Mouse (Mus musculus) G1E (cell line): ENCODE results near the gene Camta1. TPM values are rescaled to one million over a fixed set of nuclear protein-coding genes. Genes with fewer than 3 reads are reported as not detected.

Experiments
- ATAC-seq: 2 replicates; pipeline ENCODE4 v1.8.0; 2016; ENCODE audit warnings: mild to moderate bottlenecking; ENCODE audit not compliant: insufficient number of reproducible peaks, poor library complexity, low FRiP score, severe bottlenecking; ENCODE audit errors: extremely low read depth
- DNase-seq: peaks from one replicate; pipeline ENCODE4 v3.0.0; 2012; ENCODE audit warnings: low spot score
- H3K27me3 ChIP-seq: 2 replicates; pipeline ENCODE4 v1.6.1; 2012; ENCODE audit warnings: mild to moderate bottlenecking, low read length, inconsistent platforms; ENCODE audit not compliant: insufficient read depth
- H3K36me3 ChIP-seq: replicated peaks from 2 replicates; pipeline ENCODE3; 2012; ENCODE audit warnings: mild to moderate bottlenecking, inconsistent platforms
- H3K4me1 ChIP-seq: 2 replicates; pipeline ENCODE4 v1.6.1; 2012; ENCODE audit warnings: low read depth, low read length, inconsistent platforms, mixed read lengths; ENCODE audit not compliant: insufficient read depth
- H3K4me3 ChIP-seq: 2 replicates; pipeline ENCODE4 v1.5.1; 2012; ENCODE audit warnings: low read depth, mild to moderate bottlenecking, inconsistent platforms, low read length, moderate library complexity, mixed read lengths
- H3K9me3 ChIP-seq: replicated peaks from 2 replicates; pipeline ENCODE4 v1.6.1; 2012; ENCODE audit warnings: inconsistent platforms
- CTCF ChIP-seq: IDR thresholded peaks from 2 replicates; pipeline ENCODE4 v1.5.1; 2012; ENCODE audit warnings: low read depth, low read length, inconsistent platforms, mixed read lengths
- GATA1 ChIP-seq: IDR thresholded peaks from 2 replicates; pipeline ENCODE4 v1.6.1; 2012; ENCODE audit warnings: borderline replicate concordance, low read length, inconsistent platforms, mixed read lengths
- GATA2 ChIP-seq: IDR thresholded peaks from 2 replicates; pipeline ENCODE4 v1.6.1; 2012; ENCODE audit warnings: low read depth, low read length, inconsistent platforms, borderline replicate concordance
- POLR2AphosphoS5 ChIP-seq: IDR thresholded peaks from 2 replicates; pipeline ENCODE4 v1.6.1; 2012; ENCODE audit warnings: low read depth, low read length, inconsistent platforms; ENCODE audit not compliant: insufficient replicate concordance
- TAL1 ChIP-seq: conservative IDR thresholded peaks from 2 replicates; pipeline ENCODE4 v1.6.1; 2012; ENCODE audit warnings: low read depth, low read length, inconsistent platforms, mixed read lengths
- polyA plus RNA-seq: library from polyadenylated mRNA; stranded (reverse); fragments of >175 nt; gene quantifications from 2 replicates; pipeline ENCODE4 v1.2.3, GENCODE M21; 2012
- total RNA-seq, 2 experiments: library from RNA; stranded (forward) in 1 of 2; stranded (reverse) in 1 of 2; fragments of 200-1000 nt in 1 of 2; fragments of >200 nt in 1 of 2; fragmentation: Nextera tagmentation in 1 of 2; gene quantifications; 2 replicates each; pipeline ENCODE4 v1.2.3; 2014 to 2017

Camta1 gene
- total and polyA plus RNA-seq, 3 experiments, result 10.8 to 113 (median 25.7) TPM

- H3K9me3 ChIP-seq, result peaks cover 85% of the 10 kb centered on the region
- TF ChIP-seq POLR2AphosphoS5 (no peak), TAL1 (no peak), CTCF (no peak), GATA1 (no peak), GATA2 (no peak)
- H3K4me1 ChIP-seq, result no peaks in the 10 kb centered on the region
- H3K4me3 ChIP-seq, result no peak overlapping the region
- ATAC-seq (no peak), DNase-seq (no peak)
- 0 out of 2 replicates have a peak, but pooled peaks cover 2% of the 10 kb centered on the region for H3K27me3 ChIP-seq
- H3K36me3 ChIP-seq, result no peaks in the 10 kb centered on the region
These were observed 380.7 kb downstream of the Camta1 start for GRCm38 (mm10) chr4:151480928-151481327.

- ATAC-seq (no peak), DNase-seq (no peak)
- TF ChIP-seq CTCF, result no peak
- no peak for TF ChIP-seq GATA2
- TF ChIP-seq GATA1, result no peak
- no peak for TF ChIP-seq TAL1
- no peak for TF ChIP-seq POLR2AphosphoS5
- no peaks in the 10 kb centered on the region for H3K4me1 ChIP-seq
- peaks cover 88% of the 10 kb centered on the region for H3K9me3 ChIP-seq
- no peak overlapping the region for H3K4me3 ChIP-seq
- H3K36me3 ChIP-seq, result no peaks in the 10 kb centered on the region
- no peaks in the 10 kb centered on the region for H3K27me3 ChIP-seq
These were observed 383.7 kb downstream of the Camta1 start for GRCm38 (mm10) chr4:151477950-151478349.

- H3K9me3 ChIP-seq, result peaks cover 93% of the 10 kb centered on the region
- no peaks in the 10 kb centered on the region for H3K36me3 ChIP-seq
- no peak for ATAC-seq
- no peaks in the 10 kb centered on the region for H3K4me1 ChIP-seq
- TF ChIP-seq GATA1, result no peak
- TF ChIP-seq CTCF, result no peak
- no peak for TF ChIP-seq GATA2
- TF ChIP-seq TAL1, result no peak
- no peak for TF ChIP-seq POLR2AphosphoS5
- H3K27me3 ChIP-seq, result no peaks in the 10 kb centered on the region
- H3K4me3 ChIP-seq, result no peak overlapping the region
- DNase-seq, result no peak
These were observed 386.7 kb downstream of the Camta1 start for GRCm38 (mm10) chr4:151474895-151475470.

- no peak overlapping the region for H3K4me3 ChIP-seq
- no peak for TF ChIP-seq TAL1
- peaks cover 90% of the 10 kb centered on the region for H3K9me3 ChIP-seq
- H3K4me1 ChIP-seq, result no peaks in the 10 kb centered on the region
- H3K36me3 ChIP-seq, result no peaks in the 10 kb centered on the region
- DNase-seq, result no peak
- ATAC-seq, result no peak
- no peaks in the 10 kb centered on the region for H3K27me3 ChIP-seq
These were observed 389.8 kb downstream of the Camta1 start for GRCm38 (mm10) chr4:151471886-151472285.

- Histone ChIP-seq H3K27me3 (no peaks in the 10 kb centered on the region), H3K9me3 (peaks cover 88% of the 10 kb centered on the region), H3K36me3 (no peaks in the 10 kb centered on the region), H3K4me1 (no peaks in the 10 kb centered on the region), H3K4me3 (no peak overlapping the region)
- no peak for TF ChIP-seq POLR2AphosphoS5
- no peak for TF ChIP-seq CTCF
- no peak for DNase-seq
- ATAC-seq, result no peak
These were observed 393.3 kb downstream of the Camta1 start for GRCm38 (mm10) chr4:151468381-151468780.

- ATAC-seq, result no peak
- H3K4me3 ChIP-seq, result no peak overlapping the region
- H3K4me1 ChIP-seq, result no peaks in the 10 kb centered on the region
- peaks cover 72% of the 10 kb centered on the region for H3K9me3 ChIP-seq
- H3K27me3 ChIP-seq, result no peaks in the 10 kb centered on the region
- TF ChIP-seq CTCF, result no peak
- no peak for TF ChIP-seq TAL1
- no peak for TF ChIP-seq GATA2
- TF ChIP-seq GATA1, result no peak
- no peak for TF ChIP-seq POLR2AphosphoS5
- no peak for DNase-seq
- no peaks in the 10 kb centered on the region for H3K36me3 ChIP-seq
These were observed 403.0 kb downstream of the Camta1 start for GRCm38 (mm10) chr4:151458686-151459085.

GRCm38 (mm10) chr4:151454611-151455010 lies 407.1 kb downstream of the Camta1 start:
- Histone ChIP-seq H3K4me3 (no peak overlapping the region; the same call in 1 of the 2 replicates), H3K27me3 (no peaks in the 10 kb centered on the region), H3K9me3 (peaks cover 80% of the 10 kb centered on the region), H3K4me1 (no peaks in the 10 kb centered on the region), H3K36me3 (no peaks in the 10 kb centered on the region)
- no peak for DNase-seq
- ATAC-seq, result no peak
- TF ChIP-seq GATA2 (no peak), GATA1 (no peak), CTCF (no peak), POLR2AphosphoS5 (no peak), TAL1 (no peak)
